Mouse (Mus musculus) yolk sac, embryonic 10.5 days (tissue): Measurements from ENCODE around the gene Rab1b.

Experiments
- DNase-seq: peaks from one replicate; pipeline ENCODE4 v3.0.0-alpha.2; 2017; ENCODE audit warnings: low spot score

Gene Rab1b

DNA sequence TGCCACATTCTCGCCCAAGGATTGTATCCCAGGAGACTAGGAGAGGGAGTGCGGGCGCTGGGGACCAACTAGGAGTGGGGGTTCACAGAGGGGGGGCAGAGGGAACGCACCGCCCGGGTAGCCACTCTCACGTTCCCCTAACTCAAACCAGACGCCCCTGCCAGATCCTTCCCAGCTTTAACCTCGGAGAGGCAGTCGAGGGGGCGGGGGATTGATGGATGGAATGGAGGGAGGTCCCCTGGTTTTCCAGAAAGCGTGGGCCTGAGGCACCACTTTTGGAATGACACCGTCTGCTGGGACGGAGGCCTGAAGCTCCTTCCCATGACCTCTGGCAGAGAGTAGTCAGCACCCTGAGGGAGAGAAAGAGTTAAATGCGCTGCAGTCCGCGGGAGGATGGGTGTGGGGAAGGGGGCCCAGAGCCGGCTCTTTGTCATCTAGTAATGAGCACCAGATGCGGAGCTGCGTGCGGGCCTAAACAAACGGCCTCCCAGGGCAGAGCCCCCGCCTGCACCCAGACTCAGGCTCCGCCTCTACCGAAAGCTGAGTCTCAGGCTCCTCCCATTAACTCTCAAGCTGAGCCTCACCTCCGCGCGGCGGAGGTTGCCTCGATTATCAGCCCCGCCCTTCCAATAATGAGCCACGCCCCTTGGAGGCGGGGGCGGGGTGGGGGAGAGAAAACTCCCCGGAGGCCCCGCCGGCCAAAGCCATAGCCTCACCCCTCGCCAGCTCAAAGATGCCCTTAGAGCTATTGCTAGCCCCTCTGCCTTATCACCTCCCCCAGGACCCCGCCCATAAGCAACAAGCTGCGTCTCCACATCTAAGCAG is 35.1 kb downstream of the Rab1b start:
- peak; percentile 91 for DNase-seq

GRCm38 (mm10) chr19:5071077-5071476 is 35.8 kb downstream of the Rab1b start:
- DNase-seq, result no peak

GRCm38 (mm10) chr19:5069978-5070377 is 36.9 kb downstream of the Rab1b start:
- DNase-seq, result no peak

DNA sequence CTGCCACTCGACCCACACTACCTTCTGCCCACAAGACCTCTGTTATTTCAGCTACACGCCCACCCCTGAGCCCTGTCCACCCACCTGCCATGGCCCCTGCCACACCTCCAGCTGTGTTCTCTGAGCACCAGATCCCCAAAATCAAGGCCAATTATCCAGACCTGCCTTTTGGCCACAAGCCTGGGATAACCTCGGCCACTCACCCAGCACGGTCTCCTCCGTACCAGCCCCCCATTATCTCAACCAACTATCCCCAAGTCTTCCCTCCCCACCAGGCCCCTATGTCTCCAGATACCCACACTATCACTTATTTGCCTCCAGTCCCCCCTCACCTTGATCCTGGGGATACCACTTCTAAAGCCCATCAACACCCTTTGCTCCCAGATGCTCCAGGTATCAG is 37.4 kb downstream of the Rab1b start:
- DNase-seq, result no peak

- DNase-seq, result no peak
Measured at GRCm38 (mm10) chr19:5068570-5069234, 38.2 kb downstream of the Rab1b start.

DNA sequence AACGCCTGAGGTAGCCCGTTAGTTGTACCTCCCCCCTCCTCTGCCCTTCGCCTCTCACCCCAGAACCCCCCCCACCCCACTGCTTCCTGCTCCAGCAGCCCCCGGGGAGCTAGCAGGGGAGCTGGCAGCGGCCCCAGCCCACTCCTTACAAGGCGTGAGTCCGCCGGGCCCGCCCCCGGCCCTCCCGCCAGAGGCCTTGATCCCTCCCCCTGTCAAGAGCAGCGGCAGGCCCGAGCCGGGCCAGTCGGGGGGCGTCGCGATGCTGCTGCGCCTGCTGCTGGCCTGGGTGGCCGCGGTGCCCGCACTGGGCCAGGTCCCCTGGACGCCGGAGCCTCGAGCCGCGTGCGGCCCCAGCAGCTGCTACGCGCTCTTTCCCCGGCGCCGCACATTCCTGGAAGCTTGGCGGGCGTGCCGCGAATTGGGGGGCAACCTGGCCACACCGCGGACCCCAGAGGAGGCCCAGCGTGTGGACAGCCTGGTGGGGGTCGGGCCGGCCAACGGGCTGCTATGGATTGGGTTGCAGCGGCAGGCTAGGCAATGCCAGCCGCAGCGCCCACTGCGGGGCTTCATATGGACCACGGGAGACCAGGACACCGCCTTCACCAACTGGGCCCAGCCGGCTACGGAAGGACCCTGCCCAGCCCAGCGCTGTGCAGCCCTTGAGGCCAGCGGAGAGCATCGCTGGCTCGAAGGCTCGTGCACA is 38.9 kb downstream of the Rab1b start, which contains the start of gene Cd248:
Cd248 (plus strand) TSS at position 212 of the 703 bp plus-strand sequence.
- peak; percentile 79 for DNase-seq

DNA sequence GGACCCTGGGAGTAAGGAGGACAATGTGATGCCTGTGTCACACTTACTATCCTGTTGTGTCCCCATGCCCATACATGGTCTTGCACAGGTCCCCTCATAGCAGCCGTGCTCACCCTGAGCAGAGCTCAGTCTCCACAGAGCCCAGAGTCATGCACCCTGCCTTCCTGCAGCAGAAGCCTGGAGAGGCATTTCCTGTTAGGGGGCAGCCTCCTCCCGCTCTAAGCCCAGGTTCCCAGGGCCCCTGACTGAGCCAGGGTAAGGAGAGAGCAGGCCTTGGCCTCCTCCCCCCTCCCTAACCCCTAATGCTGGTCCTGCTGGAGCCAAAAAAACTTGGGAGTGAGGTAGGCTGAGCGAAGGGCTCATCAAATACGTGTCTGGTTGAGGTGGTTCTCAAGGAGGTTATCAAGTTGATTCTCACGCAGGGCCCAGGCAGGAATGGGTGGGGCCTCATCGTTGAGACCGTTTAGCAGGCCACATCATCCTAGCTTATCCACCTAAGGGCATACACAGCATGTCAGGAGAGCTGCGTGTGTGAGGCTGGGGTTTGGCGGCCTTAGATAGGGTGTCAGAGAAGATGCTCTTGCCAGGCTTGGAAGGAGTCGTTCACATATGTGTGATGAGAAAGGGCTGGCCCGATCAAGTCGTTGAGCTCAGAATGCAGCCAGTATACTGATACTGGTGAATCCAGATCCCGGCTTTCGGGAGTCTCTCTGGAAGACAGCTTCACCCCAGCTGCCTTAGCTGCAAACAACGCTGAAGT is 39.7 kb downstream of the Rab1b start:
- peak; percentile 43 for DNase-seq

DNA sequence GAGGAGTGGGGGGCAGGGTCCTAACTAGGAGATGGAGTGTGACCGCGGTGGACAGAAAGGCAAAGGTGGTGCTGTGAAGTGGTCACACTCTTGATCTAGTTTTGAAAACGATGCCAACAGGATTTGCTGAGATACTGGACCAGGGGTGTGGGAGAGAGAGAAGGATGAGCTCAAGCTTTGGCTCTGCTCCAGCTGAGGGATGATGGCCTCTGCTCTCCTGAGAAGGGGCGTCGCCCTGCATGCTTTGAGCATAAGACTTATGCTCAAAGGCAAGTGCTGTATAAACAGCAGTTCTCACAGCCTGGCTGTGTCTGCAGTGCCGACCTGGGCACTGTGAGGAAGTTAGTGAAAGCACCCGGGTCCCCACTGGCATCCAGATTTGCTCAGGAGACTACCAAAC is 41.8 kb downstream of the Rab1b start:
- no peak for DNase-seq

- DNase-seq, result peak; percentile 72
Measured at GRCm38 (mm10) chr19:5062446-5062845, 44.4 kb downstream of the Rab1b start.

DNA sequence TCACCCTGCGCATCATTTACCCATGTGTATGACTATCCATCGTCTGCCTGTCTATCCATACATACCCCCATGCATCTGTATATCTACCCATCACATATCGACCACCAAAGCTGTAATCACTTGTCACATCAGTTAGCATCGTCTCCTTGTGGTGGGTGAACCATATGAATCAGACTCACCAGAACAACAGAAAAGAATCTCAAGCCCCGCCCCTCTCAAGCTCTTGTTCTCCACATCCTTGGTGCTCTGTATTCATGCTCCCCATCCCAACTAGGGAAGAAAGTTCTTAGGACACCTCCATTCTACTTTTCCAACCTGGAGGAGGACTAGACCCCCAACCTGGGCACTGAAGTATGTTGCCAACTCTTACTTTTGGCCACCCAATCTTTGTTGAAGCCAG is 44.8 kb downstream of the Rab1b start:
- no peak for DNase-seq

GRCm38 (mm10) chr19:5060365-5061330 is 46.2 kb downstream of the Rab1b start:
- DNase-seq, result no peak

- DNase-seq, result no peak
Measured at GRCm38 (mm10) chr19:5058801-5059771, 47.8 kb downstream of the Rab1b start.

DNA sequence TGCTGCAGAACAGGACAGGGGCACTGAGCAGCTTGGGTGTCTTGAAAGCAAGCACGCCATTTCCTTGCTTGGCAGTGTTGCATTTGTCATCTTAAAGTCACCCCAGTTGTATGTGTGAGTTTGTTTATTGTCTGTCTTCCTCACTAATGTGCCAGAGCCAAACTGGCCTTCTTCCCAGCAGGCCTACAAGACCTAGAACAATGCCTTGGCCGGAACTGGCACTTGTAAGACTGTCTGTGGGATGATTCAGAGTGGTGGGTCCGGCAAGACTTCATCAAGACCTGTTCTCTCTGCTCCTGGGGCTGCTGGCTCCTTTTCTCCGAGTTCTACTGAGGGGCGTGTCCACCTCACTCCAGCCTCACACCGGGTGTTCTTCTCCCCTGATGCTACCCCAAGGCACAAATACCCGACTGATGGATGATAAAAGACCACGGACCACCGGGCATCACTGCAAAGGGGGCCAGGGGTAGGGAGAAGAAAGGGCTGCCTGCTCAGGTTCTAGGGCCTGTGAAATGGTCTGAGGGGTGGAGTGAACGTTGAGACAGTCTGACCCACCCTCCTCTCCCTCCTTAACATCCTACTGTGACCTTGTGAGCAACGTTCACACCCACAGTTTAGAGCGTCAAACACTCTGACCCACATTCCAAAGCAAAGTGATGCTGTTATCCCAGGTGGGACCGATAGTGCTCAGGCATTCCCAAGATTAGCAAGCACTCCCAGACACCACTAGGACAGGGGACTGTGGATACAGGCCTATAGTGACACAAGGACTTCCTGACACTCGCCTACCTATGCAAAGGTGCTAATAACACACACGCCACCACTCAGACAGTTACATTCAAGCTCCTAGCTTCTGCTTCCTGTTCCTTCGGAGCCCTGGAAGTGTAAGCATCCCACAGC is 48.7 kb downstream of the Rab1b start:
- no peak for DNase-seq

GRCm38 (mm10) chr19:5056251-5056650 is 50.6 kb downstream of the Rab1b start:
- DNase-seq, result peak; percentile 57

- DNase-seq, result no peak
Measured at GRCm38 (mm10) chr19:5053909-5054308, 53.0 kb downstream of the Rab1b start.

DNA sequence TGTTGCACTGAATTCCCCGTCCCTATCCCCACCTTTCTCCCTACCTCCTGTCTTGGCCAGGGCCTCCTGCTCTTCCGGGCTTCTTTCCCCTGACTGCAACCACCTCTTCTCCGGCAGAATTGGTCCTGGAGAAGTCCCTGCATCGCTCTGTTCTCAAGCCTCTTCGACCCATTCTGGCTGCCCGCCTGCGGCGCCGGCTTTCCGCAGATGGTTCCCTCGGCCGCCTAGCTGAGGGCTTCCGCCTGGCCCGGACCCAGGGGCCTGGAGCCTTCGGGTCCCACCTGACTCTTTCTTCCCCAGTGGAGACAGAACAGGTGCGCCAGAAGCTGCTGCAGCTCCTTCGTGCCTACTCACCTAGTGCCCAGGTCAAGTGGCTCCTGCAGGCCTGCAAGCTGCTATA is 54.0 kb downstream of the Rab1b start:
- no peak for DNase-seq

DNA sequence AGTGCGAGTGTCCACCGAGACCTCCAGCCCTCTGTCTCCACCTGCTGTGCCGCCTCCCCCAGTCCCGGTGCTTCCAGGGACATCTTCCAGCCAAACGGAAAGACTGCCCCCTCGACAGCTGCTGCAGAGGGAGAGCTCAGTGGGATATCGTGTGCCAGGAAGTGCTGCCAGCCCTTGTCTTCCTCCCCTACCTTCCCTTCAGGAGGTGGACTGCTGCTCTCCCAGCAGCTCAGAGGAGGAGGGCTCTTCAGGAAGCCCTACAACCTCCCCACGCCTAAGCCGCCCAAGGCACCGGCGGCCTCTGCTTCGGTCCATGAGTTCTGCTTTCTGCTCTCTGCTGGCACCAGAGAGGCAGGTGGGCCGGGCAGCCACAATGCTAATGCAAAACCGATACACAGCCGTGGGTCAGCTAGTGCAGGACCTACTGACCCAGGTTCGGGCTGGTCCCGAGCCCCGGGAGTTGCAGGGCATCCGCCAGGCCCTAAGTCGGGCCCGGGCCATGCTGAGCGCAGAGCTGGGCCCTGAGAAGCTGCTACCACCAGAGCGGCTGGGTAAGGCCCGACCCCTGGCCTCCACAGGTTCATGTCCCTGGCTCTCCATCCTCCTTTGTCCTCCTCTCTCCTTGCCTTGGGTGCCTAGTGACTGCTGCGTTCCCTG is 54.6 kb downstream of the Rab1b start:
- DNase-seq, result no peak

- no peak for DNase-seq
Measured at GRCm38 (mm10) chr19:5051515-5051914, 55.4 kb downstream of the Rab1b start.
